26 mouse cellular contexts compared by ENCODE assay signal in the genomic region with DNA sequence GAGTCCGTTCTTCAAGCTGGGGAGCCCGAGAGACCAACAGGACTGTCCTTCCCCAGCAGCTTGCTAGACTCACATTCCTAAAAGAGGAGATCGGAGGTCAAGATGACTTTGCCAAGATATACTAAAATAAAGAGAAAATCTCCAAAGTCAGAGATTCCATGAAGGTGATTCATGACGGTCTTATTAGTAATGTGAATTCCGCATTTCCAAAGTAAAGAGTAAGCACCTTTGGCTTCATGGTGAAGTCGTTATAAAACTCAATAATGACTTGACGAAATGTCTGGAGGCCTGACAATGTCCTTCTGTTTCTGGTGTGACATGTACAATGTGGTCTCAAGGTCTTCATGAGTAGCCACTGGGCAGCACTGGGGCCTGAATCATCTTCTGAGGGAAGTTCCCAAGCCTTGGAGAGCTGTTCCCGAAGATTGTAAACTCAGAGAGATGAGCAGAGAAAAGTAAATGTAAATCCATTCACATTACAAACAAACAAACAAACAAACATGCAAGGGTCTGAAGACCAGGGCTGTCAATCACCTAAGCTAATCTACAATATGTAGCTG.
"Had no signal": no experiment of that assay in that cellular context is flagged by ENCODE, and none has a peak within 500 bp of the region (broad histone marks: within the 10 kb centered on the region; RNA-seq: fewer than 3 reads in every experiment).

No protein-coding gene starts in this region.

- H3K36me3 ChIP-seq: hindbrain, embryonic 10.5 days; hindbrain, embryonic 12.5 days; intestine, embryonic 15.5 days; limb, embryonic 10.5 days; limb, embryonic 12.5 days; liver, embryonic 13.5 days; liver, embryonic 15.5 days had no signal

- H3K4me2 ChIP-seq: heart, embryonic 11.5 days; hindbrain, embryonic 12.5 days; hindbrain, embryonic 14.5 days; intestine, embryonic 15.5 days; limb, embryonic 12.5 days; liver, embryonic 11.5 days; liver, embryonic 13.5 days; liver, embryonic 15.5 days had no signal

- ATAC-seq: hindbrain, embryonic 16.5 days; inflammation-experienced regulatory T-cells, adult 6 months; intestine, embryonic 15.5 days; intestine, postnatal 0 days had no signal

- DNase-seq: gastrocnemius, adult 2 months; gastrocnemius, postnatal 10 days; gastrocnemius, postnatal 25 days; heart, adult 18-20 months; heart, postnatal 4 days; kidney, adult 18-20 months; kidney, adult 8-10 months; kidney, postnatal 10 days; kidney, postnatal 25 days; kidney, postnatal 4 days; liver; liver, embryonic 13.5 days had no signal

- H3K27me3 ChIP-seq: intestine, embryonic 15.5 days; limb, embryonic 12.5 days; liver, embryonic 13.5 days; liver, embryonic 15.5 days had no signal

- H3K4me3 ChIP-seq: gastrocnemius, adult 2 months; hindbrain, embryonic 10.5 days; hindbrain, embryonic 12.5 days; intestine, embryonic 15.5 days; layer of hippocampus, adult 2 months; left cerebral cortex, adult 2 months; limb, embryonic 10.5 days; limb, embryonic 12.5 days; liver, embryonic 13.5 days; liver, embryonic 15.5 days had no signal

- H3K9me3 ChIP-seq: hindbrain, embryonic 10.5 days; hindbrain, embryonic 12.5 days; intestine, embryonic 15.5 days; limb, embryonic 10.5 days; limb, embryonic 12.5 days; liver, embryonic 13.5 days; liver, embryonic 15.5 days had no signal

- H3K27ac ChIP-seq: gastrocnemius, adult 2 months; hindbrain, embryonic 10.5 days; hindbrain, embryonic 12.5 days; hindbrain, embryonic 14.5 days; intestine, embryonic 15.5 days; layer of hippocampus, adult 2 months; left cerebral cortex, adult 2 months; limb, embryonic 10.5 days; limb, embryonic 12.5 days; liver, embryonic 13.5 days; liver, embryonic 15.5 days had no signal

- H3K4me1 ChIP-seq: intestine, embryonic 15.5 days; limb, embryonic 12.5 days; liver, embryonic 13.5 days; liver, embryonic 15.5 days had no signal

- H3K9ac ChIP-seq: hindbrain, embryonic 12.5 days; hindbrain, embryonic 14.5 days; intestine, embryonic 15.5 days; limb, embryonic 12.5 days; liver, embryonic 13.5 days; liver, embryonic 15.5 days had no signal
